Mouse (Mus musculus): ENCODE measurements around the gene Glt1d1.

- no peak for TF ChIP-seq CTCF (conservative IDR thresholded peaks at IDR 0.05; ENCODE audit: insufficient read depth, insufficient read length, low read depth, low read length)
- no peak for TF ChIP-seq POLR2A (IDR thresholded peaks at IDR 0.05; ENCODE audit: low read depth, low read length)
Measured at GRCm38 (mm10) chr5:127639067-127639605, 7.1 kb downstream of the Glt1d1 start.

All from kidney, adult 2 months (tissue).